Mouse (Mus musculus): ENCODE measurements around the gene Sytl5. TPM values are rescaled to one million over a fixed set of nuclear protein-coding genes. Genes with fewer than 3 reads are reported as not detected.

The Sytl5 gene
- polyA plus RNA-seq (2012), result 0.06 and 0.09 TPM in 2 replicates

- TF ChIP-seq GATA1 (IDR thresholded peaks at IDR 0.05; ENCODE audit: low read length), result no peak
Measured at GRCm38 (mm10) chrX:9885322-9885721, at the start of gene Sytl5. Sytl5 (plus strand) TSS chrX:9885622.

- TF ChIP-seq GATA1 (IDR thresholded peaks at IDR 0.05; ENCODE audit: low read length), result no peak
Measured at GRCm38 (mm10) chrX:9846628-9847027, 38.8 kb upstream of the Sytl5 start, which contains the start of gene Hypm. Hypm (plus strand) TSS chrX:9846928.

- no peak for TF ChIP-seq GATA1 (IDR thresholded peaks at IDR 0.05; ENCODE audit: low read length)
Measured at GRCm38 (mm10) chrX:9849403-9849802, 36.0 kb upstream of the Sytl5 start, which contains the start of gene H2al3. H2al3 (plus strand) TSS chrX:9849703.

- TF ChIP-seq GATA1 (IDR thresholded peaks at IDR 0.05; ENCODE audit: low read length), result no peak
Measured at GRCm38 (mm10) chrX:9861859-9862258, 23.6 kb upstream of the Sytl5 start.

GRCm38 (mm10) chrX:9875519-9875918 lies 9.9 kb upstream of the Sytl5 start:
- no peak for TF ChIP-seq GATA1 (IDR thresholded peaks at IDR 0.05; ENCODE audit: low read length)

- TF ChIP-seq GATA1 (IDR thresholded peaks at IDR 0.05; ENCODE audit: low read length), result no peak
Measured at GRCm38 (mm10) chrX:9909572-9909971, 24.1 kb downstream of the Sytl5 start.

- no peak for TF ChIP-seq GATA1 (IDR thresholded peaks at IDR 0.05; ENCODE audit: low read length)
Measured at GRCm38 (mm10) chrX:9933839-9934238, 48.4 kb downstream of the Sytl5 start.

- no peak for TF ChIP-seq GATA1 (IDR thresholded peaks at IDR 0.05; ENCODE audit: low read length)
Measured at GRCm38 (mm10) chrX:9984094-9984669, 98.8 kb downstream of the Sytl5 start.

- TF ChIP-seq GATA1 (IDR thresholded peaks at IDR 0.05; ENCODE audit: low read length), result no peak
Measured at GRCm38 (mm10) chrX:10000718-10001117, 115.3 kb downstream of the Sytl5 start.

GRCm38 (mm10) chrX:10005946-10006345 lies 120.5 kb downstream of the Sytl5 start:
- TF ChIP-seq GATA1 (IDR thresholded peaks at IDR 0.05; ENCODE audit: low read length), result no peak

- TF ChIP-seq GATA1 (IDR thresholded peaks at IDR 0.05; ENCODE audit: low read length), result no peak
Measured at GRCm38 (mm10) chrX:10007675-10008270, 122.4 kb downstream of the Sytl5 start.

- TF ChIP-seq GATA1 (IDR thresholded peaks at IDR 0.05; ENCODE audit: low read length), result no peak
Measured at GRCm38 (mm10) chrX:10010202-10010601, 124.8 kb downstream of the Sytl5 start.

GRCm38 (mm10) chrX:10034666-10035065 lies 149.2 kb downstream of the Sytl5 start:
- TF ChIP-seq GATA1 (IDR thresholded peaks at IDR 0.05; ENCODE audit: low read length), result no peak

Other genes starting within 250 kb of the Sytl5 start
- 1.0 and 1.9 TPM in 2 replicates for gene Dynlt3, start 222.6 kb upstream of the Sytl5 start, polyA plus RNA-seq (2012)
- not detected in 2 replicates for gene Hypm, start 38.7 kb upstream of the Sytl5 start, polyA plus RNA-seq (2012)
- gene H2al3, start 35.9 kb upstream of the Sytl5 start, polyA plus RNA-seq (2012), result not detected in 2 replicates
- gene Srpx, start 232.1 kb downstream of the Sytl5 start, polyA plus RNA-seq (2012), result not detected in 2 replicates